Mouse (Mus musculus) forebrain, embryonic 16.5 days (tissue): ENCODE data around the gene Kank3. TPM values are rescaled to one million over a fixed set of nuclear protein-coding genes. Genes with fewer than 3 reads are reported as not detected.

Experiments
- ATAC-seq: fragments of 200-750 bp; cut with Nextera tagmentation; 2 replicates; pipeline ENCODE4 v1.8.0; 2017; ENCODE audit warnings: mild to moderate bottlenecking, moderate library complexity
- H3K27ac ChIP-seq: fragments of 300-500 bp; sonication (generic); 2 replicates; pipeline ENCODE4 v1.5.1; 2014; ENCODE audit warnings: low read length, control low read depth
- H3K27me3 ChIP-seq: fragments of 300-500 bp; sonication (generic); replicated peaks from 2 replicates; pipeline ENCODE4 v1.6.1; 2014; ENCODE audit warnings: low read length; ENCODE audit not compliant: control insufficient read depth, insufficient read depth
- H3K36me3 ChIP-seq: fragments of 300-500 bp; sonication (generic); 2 replicates; pipeline ENCODE4 v1.6.1; 2014; ENCODE audit not compliant: control insufficient read depth, insufficient read depth
- H3K4me1 ChIP-seq: fragments of 300-500 bp; sonication (generic); replicated peaks from 2 replicates; pipeline ENCODE4 v1.6.1; 2014; ENCODE audit warnings: low read length; ENCODE audit not compliant: control insufficient read depth, insufficient read depth
- H3K4me2 ChIP-seq: fragments of 300-500 bp; sonication (generic); 2 replicates; pipeline ENCODE4 v1.6.1; 2014; ENCODE audit warnings: mild to moderate bottlenecking, low read length, control low read depth
- H3K4me3 ChIP-seq: fragments of 300-500 bp; sonication (generic); replicated peaks from 2 replicates; pipeline ENCODE4 v1.5.1; 2014; ENCODE audit warnings: mild to moderate bottlenecking, low read length, control low read depth
- H3K9ac ChIP-seq: fragments of 300-500 bp; sonication (generic); replicated peaks from 2 replicates; pipeline ENCODE4 v1.6.1; 2014; ENCODE audit warnings: low read depth, low read length, control low read depth
- H3K9me3 ChIP-seq: fragments of 300-500 bp; sonication (generic); 2 replicates; pipeline ENCODE4 v1.6.1; 2016; ENCODE audit warnings: low read length; ENCODE audit not compliant: control insufficient read depth
- WGBS: fragments of 180-500 bp; shearing (Covaris S2); extraction: QIAGEN DNeasy Blood & Tissue Kit; methylation state at CpG from one replicate; pipeline ENCODE4 v1.1.7; 2014; 5-methylcytosine and 5-hydroxymethylcytosine counted together
- polyA plus RNA-seq: library from polyadenylated mRNA; unstranded; fragments of >200 nt; fragmentation: Nextera tagmentation; extraction: Ambion mirVana; gene quantifications from 2 replicates; pipeline ENCODE4 v1.2.1, GENCODE M21; 2015

The Kank3 gene
- polyA plus RNA-seq, 1 experiment from 2014 or later = 45.4 TPM

DNA sequence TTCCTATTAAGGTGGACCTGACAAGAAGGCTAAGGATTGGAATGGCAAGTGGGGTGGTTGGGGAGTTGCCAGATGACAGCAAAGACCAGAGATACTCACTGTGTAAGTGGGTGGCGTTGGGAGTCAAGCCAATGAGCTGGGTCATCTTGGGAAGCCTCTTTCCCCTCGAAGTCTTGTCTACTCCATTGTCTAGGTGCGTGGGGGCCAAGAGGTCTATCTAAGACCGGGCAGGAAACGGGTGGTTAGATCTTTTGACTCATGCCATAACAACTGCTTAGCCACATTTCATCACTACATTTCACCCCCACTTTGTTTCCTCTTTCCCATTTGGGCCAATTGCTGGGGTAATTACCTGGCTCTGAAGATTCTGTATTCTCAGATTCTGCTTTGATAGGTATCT is 29.9 kb upstream of the Kank3 start:
- Histone ChIP-seq H3K36me3 (no peaks in the 10 kb centered on the region), H3K9ac (no peak overlapping the region), H3K27ac (peak overlapping the region; percentile 33; the same call in 1 of the 2 replicates), H3K4me2 (peak overlapping the region; percentile 79), H3K4me3 (peak overlapping the region; percentile 47; the same call in 1 of the 2 replicates), H3K4me1 (peaks cover 26% of the 10 kb centered on the region), H3K27me3 (no peaks in the 10 kb centered on the region), H3K9me3 (no peaks in the 10 kb centered on the region)
- WGBS = 85% methylated on average over 5 of the region's 5 CpGs
- ATAC-seq = no peak

GRCm38 (mm10) chr17:33781124-33781977 is 29.0 kb upstream of the Kank3 start, which contains the start of gene Angptl4:
Gene Angptl4, minus strand, starts transcription at chr17:33781830.
- Histone ChIP-seq H3K4me3 (peak within 1 kb of the TSS; percentile 47), H3K9ac (peak within 1 kb of the TSS; percentile 53), H3K9me3 (no peaks in the 10 kb centered on the region), H3K27ac (peak within 1 kb of the TSS; percentile 33; the same call in 1 of the 2 replicates), H3K36me3 (no peaks in the 10 kb centered on the region), H3K4me1 (peaks cover 26% of the 10 kb centered on the region), H3K27me3 (no peaks in the 10 kb centered on the region), H3K4me2 (peak within 1 kb of the TSS; percentile 79)
- ATAC-seq = peak; percentile 78
- WGBS = under 1% methylated on average over 48 of the region's 50 CpGs

DNA sequence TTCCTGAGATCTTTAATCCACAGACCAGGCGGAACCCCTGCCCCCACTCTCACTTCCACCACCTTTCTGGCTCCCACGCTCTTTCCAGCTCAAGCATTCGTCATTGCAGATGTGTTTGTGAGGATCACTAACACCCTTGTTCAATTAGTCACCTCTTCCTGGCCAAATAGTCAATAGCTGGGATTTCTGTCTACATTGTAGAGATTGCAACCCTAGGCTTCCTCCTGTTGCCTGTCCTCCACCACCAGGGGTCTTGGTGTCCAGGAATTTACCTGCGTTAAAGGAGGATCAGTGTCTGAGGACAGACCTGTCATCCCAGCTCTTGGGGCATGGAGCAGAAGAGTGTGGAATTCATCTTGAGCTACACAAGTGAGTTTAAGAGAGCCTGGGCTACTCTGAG is 28.3 kb upstream of the Kank3 start:
- H3K4me1 ChIP-seq = peaks cover 26% of the 10 kb centered on the region
- no peak overlapping the region for H3K9ac ChIP-seq
- H3K27ac ChIP-seq = no peak overlapping the region
- ATAC-seq = no peak
- H3K36me3 ChIP-seq = no peaks in the 10 kb centered on the region
- peak overlapping the region; percentile 79 for H3K4me2 ChIP-seq
- 46% methylated on average over 4 of the region's 4 CpGs for WGBS
- H3K9me3 ChIP-seq = no peaks in the 10 kb centered on the region
- H3K27me3 ChIP-seq = no peaks in the 10 kb centered on the region
- no peak overlapping the region for H3K4me3 ChIP-seq

GRCm38 (mm10) chr17:33783408-33783807 is 26.9 kb upstream of the Kank3 start:
- Histone ChIP-seq H3K27ac (no peak overlapping the region), H3K4me3 (no peak overlapping the region), H3K27me3 (no peaks in the 10 kb centered on the region), H3K4me2 (no peak overlapping the region), H3K36me3 (no peaks in the 10 kb centered on the region), H3K9ac (no peak overlapping the region), H3K4me1 (peaks cover 26% of the 10 kb centered on the region), H3K9me3 (no peaks in the 10 kb centered on the region)
- ATAC-seq = no peak

GRCm38 (mm10) chr17:33784939-33785338 is 25.4 kb upstream of the Kank3 start:
- no peak for ATAC-seq
- H3K36me3 ChIP-seq = no peaks in the 10 kb centered on the region
- no peaks in the 10 kb centered on the region for H3K27me3 ChIP-seq
- H3K4me2 ChIP-seq = no peak overlapping the region
- WGBS = 96% methylated on average over 2 of the region's 2 CpGs
- H3K4me3 ChIP-seq = no peak overlapping the region
- no peaks in the 10 kb centered on the region for H3K9me3 ChIP-seq
- H3K4me1 ChIP-seq = peaks cover 12% of the 10 kb centered on the region
- no peak overlapping the region for H3K27ac ChIP-seq
- H3K9ac ChIP-seq = no peak overlapping the region

DNA sequence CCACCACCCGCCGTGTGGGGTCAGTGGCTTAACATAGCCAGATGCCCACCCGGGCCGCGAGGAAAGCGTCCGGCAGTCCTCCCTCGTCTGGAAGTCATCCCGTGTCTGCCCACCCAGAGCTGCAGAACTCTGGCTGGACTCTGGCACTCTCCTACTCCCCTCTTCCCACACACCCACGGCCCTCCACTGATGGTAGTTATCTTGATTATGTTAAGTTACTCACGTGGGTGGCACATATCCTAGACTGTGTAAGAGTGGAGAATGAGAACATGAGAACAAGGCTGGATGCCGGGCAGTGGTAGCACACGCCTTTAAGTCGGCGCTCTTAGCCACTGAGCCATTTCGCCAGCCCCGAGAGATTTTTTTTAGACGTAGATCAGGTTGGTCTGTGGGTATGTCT is 23.9 kb upstream of the Kank3 start:
- H3K27ac ChIP-seq = no peak overlapping the region
- H3K4me2 ChIP-seq = no peak overlapping the region
- ATAC-seq = no peak
- 86% methylated on average over 18 of the region's 18 CpGs for WGBS
- H3K4me3 ChIP-seq = no peak overlapping the region
- peaks cover 4% of the 10 kb centered on the region for H3K4me1 ChIP-seq
- H3K36me3 ChIP-seq = no peaks in the 10 kb centered on the region
- no peaks in the 10 kb centered on the region for H3K9me3 ChIP-seq
- H3K9ac ChIP-seq = no peak overlapping the region
- H3K27me3 ChIP-seq = no peaks in the 10 kb centered on the region

DNA sequence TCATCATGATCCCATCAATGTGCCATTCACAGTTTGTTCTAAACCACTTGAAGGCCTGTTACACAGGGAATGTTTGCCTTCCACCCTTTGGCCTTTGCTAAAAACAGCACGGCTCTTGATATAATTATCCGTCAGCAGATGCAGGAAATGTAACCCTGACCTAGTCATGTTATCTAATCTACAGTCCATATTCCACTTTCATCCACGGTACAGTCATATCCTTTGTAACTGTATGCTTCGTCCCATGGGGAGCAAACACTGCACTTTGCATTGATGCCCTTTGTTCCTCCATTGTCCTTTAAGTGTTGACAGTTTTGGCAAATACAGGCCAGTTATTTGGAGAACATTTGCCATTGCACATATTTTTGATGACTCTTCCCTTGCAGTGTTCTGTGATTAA is 21.6 kb upstream of the Kank3 start:
- Histone ChIP-seq H3K27me3 (no peaks in the 10 kb centered on the region), H3K4me3 (no peak overlapping the region), H3K27ac (no peak overlapping the region), H3K9ac (no peak overlapping the region), H3K36me3 (no peaks in the 10 kb centered on the region), H3K4me2 (no peak overlapping the region), H3K9me3 (no peaks in the 10 kb centered on the region), H3K4me1 (no peaks in the 10 kb centered on the region)
- WGBS = 89% methylated on average over 4 of the region's 4 CpGs
- ATAC-seq = no peak

DNA sequence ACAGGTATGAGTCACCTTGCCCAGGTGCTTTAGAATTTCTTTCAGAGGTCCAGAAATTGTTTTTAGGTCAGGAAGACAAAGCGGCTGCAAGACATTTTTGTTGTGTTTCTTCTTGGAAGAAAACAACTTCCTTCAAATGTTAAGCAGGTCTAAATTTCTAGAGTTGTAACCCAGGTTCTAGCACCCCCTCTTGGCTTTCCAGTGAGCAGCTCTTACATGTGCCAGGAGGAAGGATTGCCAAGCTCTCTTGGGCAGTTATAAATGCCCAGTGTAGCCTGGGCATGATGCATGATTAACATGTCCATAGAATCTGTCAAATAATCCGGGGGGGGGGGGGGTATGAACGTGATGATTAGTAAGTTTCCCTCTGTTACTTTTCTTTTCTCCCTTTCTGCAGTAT is 12.0 kb upstream of the Kank3 start:
- 48% methylated on average over 3 of the region's 3 CpGs for WGBS

GRCm38 (mm10) chr17:33799277-33799676 is 11.0 kb upstream of the Kank3 start:
- ATAC-seq = no peak
- no peak overlapping the region for H3K9ac ChIP-seq
- no peaks in the 10 kb centered on the region for H3K36me3 ChIP-seq
- H3K4me1 ChIP-seq = no peaks in the 10 kb centered on the region
- H3K27ac ChIP-seq = no peak overlapping the region
- WGBS = 74% methylated on average over 1 of the region's 1 CpGs
- no peak overlapping the region for H3K4me3 ChIP-seq
- H3K9me3 ChIP-seq = no peaks in the 10 kb centered on the region
- H3K4me2 ChIP-seq = no peak overlapping the region
- H3K27me3 ChIP-seq = no peaks in the 10 kb centered on the region

More for the DNA sequence above, 12.0 kb upstream of the Kank3 start:
- no peaks in the 10 kb centered on the region for H3K27me3 ChIP-seq
- H3K4me2 ChIP-seq = no peak overlapping the region
- H3K9me3 ChIP-seq = no peaks in the 10 kb centered on the region
- no peak for ATAC-seq
- H3K9ac ChIP-seq = no peak overlapping the region
- no peak overlapping the region for H3K27ac ChIP-seq
- no peak overlapping the region for H3K4me3 ChIP-seq
- no peaks in the 10 kb centered on the region for H3K36me3 ChIP-seq
- no peaks in the 10 kb centered on the region for H3K4me1 ChIP-seq
